Mouse (Mus musculus): ENCODE measurements around the gene Pkp1. TPM values are rescaled to one million over a fixed set of nuclear protein-coding genes. Genes with fewer than 3 reads are reported as not detected.

Gene Pkp1
- polyA plus RNA-seq, 1 experiment from 2014 or later = not detected

- no peak overlapping the region for H3K4me3 ChIP-seq (replicated peaks)
These were observed 78.2 kb downstream of the Pkp1 start for GRCm38 (mm10) chr1:135840675-135841395.

GRCm38 (mm10) chr1:135839065-135839464, 79.9 kb downstream of the Pkp1 start:
- ATAC-seq (ENCODE audit: low read depth) (no peak), DNase-seq (no peak)
- WGBS (ENCODE audit: insufficient replicate concordance) = 65% methylated on average over 6 of the region's 6 CpGs
- H3K4me3 ChIP-seq (replicated peaks) = no peak overlapping the region
- no peak overlapping the region for H3K4me2 ChIP-seq
- no peak overlapping the region for H3K9ac ChIP-seq
- H3K36me3 ChIP-seq = no peaks in the 10 kb centered on the region
- H3K27me3 ChIP-seq = peaks cover 28% of the 10 kb centered on the region
- H3K27ac ChIP-seq = no peak overlapping the region
- no peaks in the 10 kb centered on the region for H3K4me1 ChIP-seq (replicated peaks)
- H3K9me3 ChIP-seq (replicated peaks) = no peaks in the 10 kb centered on the region

More at GRCm38 (mm10) chr1:135840675-135841395, 78.2 kb downstream of the Pkp1 start:
- H3K9ac ChIP-seq = no peak overlapping the region
- DNase-seq = no peak
- H3K4me1 ChIP-seq (replicated peaks) = peaks cover 7% of the 10 kb centered on the region; the same call in 1 of the 2 replicates
- no peak for ATAC-seq (ENCODE audit: low read depth)
- 56% methylated on average over 15 of the region's 15 CpGs for WGBS (ENCODE audit: insufficient replicate concordance)
- no peaks in the 10 kb centered on the region for H3K36me3 ChIP-seq
- no peaks in the 10 kb centered on the region for H3K9me3 ChIP-seq (replicated peaks)
- H3K27me3 ChIP-seq = peaks cover 27% of the 10 kb centered on the region
- H3K27ac ChIP-seq = no peak overlapping the region
- no peak overlapping the region for H3K4me2 ChIP-seq

GRCm38 (mm10) chr1:135838626-135839025, 80.4 kb downstream of the Pkp1 start:
- H3K9me3 ChIP-seq (replicated peaks) = no peaks in the 10 kb centered on the region
- DNase-seq (no peak), ATAC-seq (ENCODE audit: low read depth) (no peak)
- H3K27me3 ChIP-seq = peaks cover 32% of the 10 kb centered on the region
- no peak overlapping the region for H3K27ac ChIP-seq
- H3K4me2 ChIP-seq = no peak overlapping the region
- no peak overlapping the region for H3K4me3 ChIP-seq (replicated peaks)
- H3K9ac ChIP-seq = no peak overlapping the region
- H3K36me3 ChIP-seq = no peaks in the 10 kb centered on the region
- H3K4me1 ChIP-seq (replicated peaks) = no peaks in the 10 kb centered on the region
- 46% methylated on average over 4 of the region's 4 CpGs for WGBS (ENCODE audit: insufficient replicate concordance)

GRCm38 (mm10) chr1:135835716-135836483, 83.1 kb downstream of the Pkp1 start, which contains the start of gene Tnnt2:
Gene Tnnt2, plus strand, starts transcription at chr1:135836354.
- no peaks in the 10 kb centered on the region for H3K4me1 ChIP-seq (replicated peaks)
- H3K27ac ChIP-seq = no peak within 1 kb of the TSS
- no peaks in the 10 kb centered on the region for H3K36me3 ChIP-seq
- 39% methylated on average over 9 of the region's 9 CpGs for WGBS (ENCODE audit: insufficient replicate concordance)
- H3K9ac ChIP-seq = no peak within 1 kb of the TSS
- peaks cover 37% of the 10 kb centered on the region for H3K27me3 ChIP-seq
- no peak within 1 kb of the TSS for H3K4me3 ChIP-seq (replicated peaks)
- no peaks in the 10 kb centered on the region for H3K9me3 ChIP-seq (replicated peaks)
- DNase-seq (no peak), ATAC-seq (ENCODE audit: low read depth) (no peak)
- no peak within 1 kb of the TSS for H3K4me2 ChIP-seq

GRCm38 (mm10) chr1:135834983-135835382, 84.0 kb downstream of the Pkp1 start:
- no peaks in the 10 kb centered on the region for H3K9me3 ChIP-seq (replicated peaks)
- no peak for DNase-seq
- no peaks in the 10 kb centered on the region for H3K4me1 ChIP-seq (replicated peaks)
- H3K27ac ChIP-seq = no peak overlapping the region
- no peak overlapping the region for H3K4me2 ChIP-seq
- no peaks in the 10 kb centered on the region for H3K36me3 ChIP-seq
- no peak for ATAC-seq (ENCODE audit: low read depth)
- no peak overlapping the region for H3K9ac ChIP-seq
- 73% methylated on average over 8 of the region's 8 CpGs for WGBS (ENCODE audit: insufficient replicate concordance)
- H3K4me3 ChIP-seq (replicated peaks) = no peak overlapping the region
- peaks cover 44% of the 10 kb centered on the region for H3K27me3 ChIP-seq

GRCm38 (mm10) chr1:135834206-135834859, 84.7 kb downstream of the Pkp1 start:
- H3K27me3 ChIP-seq = peaks cover 44% of the 10 kb centered on the region
- no peaks in the 10 kb centered on the region for H3K4me1 ChIP-seq (replicated peaks)
- H3K36me3 ChIP-seq = no peaks in the 10 kb centered on the region
- ATAC-seq (ENCODE audit: low read depth) (no peak), DNase-seq (no peak)
- no peak overlapping the region for H3K4me3 ChIP-seq (replicated peaks)
- 46% methylated on average over 6 of the region's 6 CpGs for WGBS (ENCODE audit: insufficient replicate concordance)
- H3K9ac ChIP-seq = no peak overlapping the region
- H3K27ac ChIP-seq = no peak overlapping the region
- H3K4me2 ChIP-seq = no peak overlapping the region
- H3K9me3 ChIP-seq (replicated peaks) = no peaks in the 10 kb centered on the region

GRCm38 (mm10) chr1:135828918-135829317, 90.1 kb downstream of the Pkp1 start:
- WGBS (ENCODE audit: insufficient replicate concordance) = 0% methylated on average over 1 of the region's 1 CpGs

GRCm38 (mm10) chr1:135821780-135822179, 97.2 kb downstream of the Pkp1 start:
- no peak overlapping the region for H3K4me2 ChIP-seq
- no peak overlapping the region for H3K9ac ChIP-seq
- H3K27ac ChIP-seq = no peak overlapping the region
- no peak overlapping the region for H3K4me3 ChIP-seq (replicated peaks)
- H3K9me3 ChIP-seq (replicated peaks) = no peaks in the 10 kb centered on the region
- peaks cover 88% of the 10 kb centered on the region for H3K27me3 ChIP-seq
- WGBS (ENCODE audit: insufficient replicate concordance) = 67% methylated on average over 7 of the region's 7 CpGs
- DNase-seq (no peak), ATAC-seq (ENCODE audit: low read depth) (no peak)
- H3K36me3 ChIP-seq = no peaks in the 10 kb centered on the region
- 0 out of 2 replicates have a peak, but pooled peaks cover 4% of the 10 kb centered on the region for H3K4me1 ChIP-seq (replicated peaks)

More at GRCm38 (mm10) chr1:135828918-135829317, 90.1 kb downstream of the Pkp1 start:
- no peak for DNase-seq
- no peaks in the 10 kb centered on the region for H3K36me3 ChIP-seq
- H3K4me3 ChIP-seq (replicated peaks) = no peak overlapping the region
- no peak overlapping the region for H3K27ac ChIP-seq
- peaks cover 40% of the 10 kb centered on the region; the same call in 1 of the 2 replicates for H3K27me3 ChIP-seq
- H3K4me2 ChIP-seq = no peak overlapping the region
- ATAC-seq (ENCODE audit: low read depth) = no peak
- H3K4me1 ChIP-seq (replicated peaks) = no peaks in the 10 kb centered on the region
- no peaks in the 10 kb centered on the region for H3K9me3 ChIP-seq (replicated peaks)
- H3K9ac ChIP-seq = no peak overlapping the region

Other genes with a start within 250 kb of the Pkp1 start
- 33.8 and 36.8 TPM in 2 replicates for gene Csrp1, start 199.1 kb downstream of the Pkp1 start, polyA plus RNA-seq (2015; fragmentation: Nextera tagmentation; extraction: Ambion mirVana)
- gene Phlda3, start 153.1 kb downstream of the Pkp1 start, polyA plus RNA-seq (2015; fragmentation: Nextera tagmentation; extraction: Ambion mirVana) = 5.7 and 7.1 TPM in 2 replicates
- gene Tnni1, start 139.8 kb downstream of the Pkp1 start, polyA plus RNA-seq (2015; fragmentation: Nextera tagmentation; extraction: Ambion mirVana) = 9.7 and 12.3 TPM in 2 replicates
- 0.16 and 0.68 TPM in 2 replicates for gene Lad1, start 100.6 kb downstream of the Pkp1 start, polyA plus RNA-seq (2015; fragmentation: Nextera tagmentation; extraction: Ambion mirVana)
- gene Tnnt2, start 82.9 kb downstream of the Pkp1 start, polyA plus RNA-seq (2015; fragmentation: Nextera tagmentation; extraction: Ambion mirVana) = 4.3 and 19.2 TPM in 2 replicates
- gene Igfn1, start 87.1 kb upstream of the Pkp1 start, polyA plus RNA-seq (2015; fragmentation: Nextera tagmentation; extraction: Ambion mirVana) = not detected in 2 replicates
- gene Tmem9, start 88.9 kb upstream of the Pkp1 start, polyA plus RNA-seq (2015; fragmentation: Nextera tagmentation; extraction: Ambion mirVana) = 90.9 and 95.3 TPM in 2 replicates
- not detected in 2 replicates for gene Ascl5, start 131.6 kb upstream of the Pkp1 start, polyA plus RNA-seq (2015; fragmentation: Nextera tagmentation; extraction: Ambion mirVana)
- 0.09 and 0.10 TPM in 2 replicates for gene Cacna1s, start 133.5 kb upstream of the Pkp1 start, polyA plus RNA-seq (2015; fragmentation: Nextera tagmentation; extraction: Ambion mirVana)
- 1.1 and 1.2 TPM in 2 replicates for gene Kif21b, start 212.2 kb upstream of the Pkp1 start, polyA plus RNA-seq (2015; fragmentation: Nextera tagmentation; extraction: Ambion mirVana)

Measured in liver, embryonic 13.5 days (tissue).